Mouse (Mus musculus): ENCODE measurements around the gene Tenm1.

Gene Tenm1

GRCm38 (mm10) chrX:42861731-42862130 lies 567.2 kb downstream of the Tenm1 start:
- no peak for DNase-seq (ENCODE audit: extremely low read depth, low read depth, low spot score)

GRCm38 (mm10) chrX:42781566-42781965 lies 647.4 kb downstream of the Tenm1 start:
- no peak for DNase-seq (ENCODE audit: extremely low read depth, low read depth, low spot score)

GRCm38 (mm10) chrX:42718078-42718785 lies 710.7 kb downstream of the Tenm1 start:
- DNase-seq (ENCODE audit: extremely low read depth, low read depth, low spot score), result no peak

- DNase-seq (ENCODE audit: extremely low read depth, low read depth, low spot score), result no peak
Observed at GRCm38 (mm10) chrX:42700291-42700690, 728.6 kb downstream of the Tenm1 start.

- no peak for DNase-seq (ENCODE audit: extremely low read depth, low read depth, low spot score)
Observed at GRCm38 (mm10) chrX:42647131-42647530, 781.8 kb downstream of the Tenm1 start.

GRCm38 (mm10) chrX:42580521-42580920 lies 848.4 kb downstream of the Tenm1 start:
- no peak for DNase-seq (ENCODE audit: extremely low read depth, low read depth, low spot score)

- no peak for DNase-seq (ENCODE audit: extremely low read depth, low read depth, low spot score)
Observed at GRCm38 (mm10) chrX:42558683-42559082, 870.2 kb downstream of the Tenm1 start.

GRCm38 (mm10) chrX:42557284-42557683 lies 871.6 kb downstream of the Tenm1 start:
- DNase-seq (ENCODE audit: extremely low read depth, low read depth, low spot score), result no peak

- no peak for DNase-seq (ENCODE audit: extremely low read depth, low read depth, low spot score)
Observed at GRCm38 (mm10) chrX:42548513-42548912, 880.4 kb downstream of the Tenm1 start.

- no peak for DNase-seq (ENCODE audit: extremely low read depth, low read depth, low spot score)
Observed at GRCm38 (mm10) chrX:42545076-42545475, 883.9 kb downstream of the Tenm1 start.

GRCm38 (mm10) chrX:42540756-42541053 lies 888.2 kb downstream of the Tenm1 start:
- no peak for DNase-seq (ENCODE audit: extremely low read depth, low read depth, low spot score)

GRCm38 (mm10) chrX:42540030-42540755 lies 888.7 kb downstream of the Tenm1 start:
- DNase-seq (ENCODE audit: extremely low read depth, low read depth, low spot score), result no peak

GRCm38 (mm10) chrX:42530703-42531102 lies 898.2 kb downstream of the Tenm1 start:
- DNase-seq (ENCODE audit: extremely low read depth, low read depth, low spot score), result no peak

- DNase-seq (ENCODE audit: extremely low read depth, low read depth, low spot score), result no peak
Observed at GRCm38 (mm10) chrX:42522868-42523267, 906.1 kb downstream of the Tenm1 start.

GRCm38 (mm10) chrX:42512567-42512966 lies 916.4 kb downstream of the Tenm1 start:
- no peak for DNase-seq (ENCODE audit: extremely low read depth, low read depth, low spot score)

GRCm38 (mm10) chrX:42511105-42511504 lies 917.8 kb downstream of the Tenm1 start:
- no peak for DNase-seq (ENCODE audit: extremely low read depth, low read depth, low spot score)

GRCm38 (mm10) chrX:42502291-42503043 lies 926.5 kb downstream of the Tenm1 start, which contains the start of gene Sh2d1a:
Gene Sh2d1a (plus strand): TSS chrX:42502453.
- no peak for DNase-seq (ENCODE audit: extremely low read depth, low read depth, low spot score)

- DNase-seq (ENCODE audit: extremely low read depth, low read depth, low spot score), result no peak
Observed at GRCm38 (mm10) chrX:42500538-42500937, 928.4 kb downstream of the Tenm1 start.

- no peak for DNase-seq (ENCODE audit: extremely low read depth, low read depth, low spot score)
Observed at GRCm38 (mm10) chrX:42490336-42490735, 938.6 kb downstream of the Tenm1 start.

- no peak for DNase-seq (ENCODE audit: extremely low read depth, low read depth, low spot score)
Observed at GRCm38 (mm10) chrX:42489446-42489845, 939.5 kb downstream of the Tenm1 start, which contains the start of gene Tex13c2. Gene Tex13c2 (plus strand): TSS chrX:42489691.
